In the genomic region with DNA sequence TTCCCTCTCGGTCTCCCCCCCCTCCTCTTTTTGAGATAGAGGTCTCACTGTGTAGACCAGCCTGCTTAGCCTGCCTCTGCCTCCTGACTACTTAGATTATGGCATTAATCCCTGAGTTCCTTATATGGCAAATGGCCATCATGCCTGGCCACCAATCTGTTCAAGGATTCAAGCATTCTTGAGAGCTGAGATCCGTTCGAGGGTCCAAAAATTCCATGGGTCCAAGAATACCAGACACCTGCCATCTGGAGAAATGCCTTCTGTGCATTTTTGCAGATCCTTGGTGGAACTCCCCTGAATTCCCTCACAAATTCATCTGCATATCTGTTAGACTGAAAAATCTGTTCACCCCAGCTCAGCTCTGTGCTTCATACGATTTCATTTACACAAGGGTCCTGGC, we compare ENCODE assay signal across 26 mouse cellular contexts. TPM values are rescaled to one million over a fixed set of nuclear protein-coding genes. Genes with fewer than 3 reads are reported as not detected.
"Had no signal": no experiment of that assay in that cellular context is flagged by ENCODE, and none has a peak within 500 bp of the region (broad histone marks: within the 10 kb centered on the region; RNA-seq: fewer than 3 reads in every experiment).

No protein-coding gene starts in this region.

- H3K4me3 ChIP-seq: embryonic facial prominence, embryonic 10.5 days; embryonic facial prominence, embryonic 12.5 days; embryonic facial prominence, embryonic 13.5 days; embryonic facial prominence, embryonic 15.5 days; erythroblast, embryonic 14.5 days; forebrain, embryonic 12.5 days; forebrain, embryonic 13.5 days; gastrocnemius, adult 2 months; heart, adult 2 months had no signal

- H3K27me3 ChIP-seq: embryonic facial prominence, embryonic 12.5 days; embryonic facial prominence, embryonic 13.5 days; embryonic facial prominence, embryonic 15.5 days had no signal

- H3K4me2 ChIP-seq: embryonic facial prominence, embryonic 12.5 days; embryonic facial prominence, embryonic 13.5 days; embryonic facial prominence, embryonic 15.5 days; forebrain, embryonic 12.5 days; forebrain, embryonic 13.5 days had no signal

- ATAC-seq: forebrain, embryonic 13.5 days; forebrain, embryonic 14.5 days; forebrain, embryonic 16.5 days; forebrain, postnatal 0 days had no signal

- H3K4me1 ChIP-seq: embryonic facial prominence, embryonic 12.5 days; embryonic facial prominence, embryonic 15.5 days had no signal

- H3K9ac ChIP-seq: embryonic facial prominence, embryonic 13.5 days; embryonic facial prominence, embryonic 15.5 days; forebrain, embryonic 12.5 days; forebrain, embryonic 13.5 days; forebrain, postnatal 0 days had no signal

- H3K9me3 ChIP-seq: embryonic facial prominence, embryonic 10.5 days; embryonic facial prominence, embryonic 12.5 days; embryonic facial prominence, embryonic 13.5 days; embryonic facial prominence, embryonic 15.5 days; forebrain, embryonic 12.5 days; forebrain, embryonic 13.5 days had no signal

- H3K27ac ChIP-seq: embryonic facial prominence, embryonic 10.5 days; embryonic facial prominence, embryonic 12.5 days; embryonic facial prominence, embryonic 13.5 days; embryonic facial prominence, embryonic 15.5 days; forebrain, embryonic 12.5 days; forebrain, embryonic 13.5 days; gastrocnemius, adult 2 months; heart, adult 2 months had no signal

- DNase-seq: cerebellum, adult 2 months; cerebellum, adult 8-10 months; cerebellum, adult 9-10 months; cerebellum, adult 9-11 months; cerebellum, postnatal 25 days; cerebellum, postnatal 36 days; embryo, embryonic 11 days; forebrain, postnatal 0 days; gastrocnemius, adult 2 months; gastrocnemius, postnatal 10 days; gastrocnemius, postnatal 14 days; gastrocnemius, postnatal 25 days; gastrocnemius, postnatal 36 days; heart, adult 18-20 months; heart, adult 2 months had no signal

- H3K36me3 ChIP-seq: embryonic facial prominence, embryonic 12.5 days; forebrain, embryonic 12.5 days had no signal

RNA-seq across cellular contexts. Expression of a gene that starts 43.6 kb away (rescaled TPM):
- polyA plus RNA-seq: embryonic facial prominence, embryonic 11.5 days; erythroblast, embryonic 14.5 days; forebrain, embryonic 11.5 days; forebrain, embryonic 12.5 days had no signal
